9 mouse cellular contexts compared by ENCODE assay signal in genomic region chr7:81303682-81304081, GRCm38 (mm10). TPM values are rescaled to one million over a fixed set of nuclear protein-coding genes. Genes with fewer than 3 reads are reported as not detected.
DNase-seq lines count a peak whose midpoint lies in the region; ATAC-seq lines count a peak whose summit lies in the region.
"Had no signal": no experiment of that assay in that cellular context is flagged by ENCODE, and none has a peak within 500 bp of the region (broad histone marks: within the 10 kb centered on the region; RNA-seq: fewer than 3 reads in every experiment).

No protein-coding gene starts in this region.

- no peak overlapping the region for H3K27ac ChIP-seq in midbrain, embryonic 13.5 days

- H3K27me3 ChIP-seq in midbrain, embryonic 13.5 days: 0 out of 2 replicates have a peak, but pooled peaks cover 2% of the 10 kb centered on the region

- H3K36me3 ChIP-seq in midbrain, embryonic 13.5 days: no peaks in the 10 kb centered on the region

- peak; percentile 32 to 37 for DNase-seq in adrenal gland, adult 18-20 months (ENCODE audit: low spot score in 2 of 2)
- no peak for DNase-seq in adrenal gland, postnatal 4 days (ENCODE audit: low spot score in 2 of 2)
- DNase-seq in spleen, postnatal 10 days (ENCODE audit: low spot score in 2 of 2): peak; percentile 14 to 50
- no peak for DNase-seq in spleen, postnatal 36 days (ENCODE audit: low spot score in 2 of 2)
- DNase-seq in kidney, postnatal 4 days: peak; percentile 26 to 40
- DNase-seq in thymus, postnatal 36 days: peak; percentile 12 to 15
- DNase-seq: cerebellum, postnatal 14 days had no signal

- H3K9ac ChIP-seq in midbrain, embryonic 13.5 days (replicated peaks): no peak overlapping the region

- H3K4me1 ChIP-seq in midbrain, embryonic 13.5 days (replicated peaks): peaks cover 9% of the 10 kb centered on the region

- no peak overlapping the region for H3K4me2 ChIP-seq in midbrain, embryonic 13.5 days (replicated peaks)

- no peaks in the 10 kb centered on the region for H3K9me3 ChIP-seq in midbrain, embryonic 13.5 days

- H3K4me3 ChIP-seq in midbrain, embryonic 13.5 days (replicated peaks): no peak overlapping the region

- WGBS in midbrain, embryonic 13.5 days: 82% methylated on average over 2 of the region's 2 CpGs

- no peak for ATAC-seq in midbrain, embryonic 13.5 days
- ATAC-seq in frontal cortex, adult (ENCODE audit: low TSS enrichment): no peak

RNA-seq across cellular contexts. Expression of gene Rps17, which starts 41.4 kb away (rescaled TPM):
- 1,000 to 10,000 TPM; 1,108 to 1,124 TPM for total RNA-seq in adrenal gland, adult 18-20 months (2021)
- total RNA-seq in adrenal gland, postnatal 4 days (2021): 1,000 to 10,000 TPM; 1,568 to 1,571 TPM
- polyA plus RNA-seq in midbrain, embryonic 13.5 days (2015; fragmentation: Nextera tagmentation; extraction: Ambion mirVana): 869 and 873 TPM in 2 replicates

Comparison
In these comparisons a context has a peak if more than half of its experiments do, and no peak if none do; other contexts are left out.
1. DNase-seq: peak in adrenal gland, adult 18-20 months (2 of 2), spleen, postnatal 10 days (2 of 2), kidney, postnatal 4 days (2 of 2) and thymus, postnatal 36 days (2 of 2); none in adrenal gland, postnatal 4 days (0 of 2) and spleen, postnatal 36 days (0 of 2).